Mouse (Mus musculus): ENCODE measurements at regions not wholly inside any gene's neighbourhood (a gene's known extent, or its start where the extent isn't known, plus 50 kb on each side); places are given as distances from the start of the nearest gene placed in this dataset.
A peak's percentile ranks its signal among the peaks of the same experiment; 100 is the strongest.

GRCm38 (mm10) chr5:111636969-111637368 is 96.8 kb upstream of the Gm26897 start:
- 44% methylated on average over 4 of the region's 4 CpGs for WGBS
- Histone ChIP-seq H3K4me2 (replicated peaks; ENCODE audit: low read depth) (no peak overlapping the region), H3K27ac (replicated peaks) (no peak overlapping the region), H3K4me3 (ENCODE audit: low read depth, low read length) (no peak overlapping the region), H3K27me3 (ENCODE audit: control insufficient read depth, insufficient read depth, low read length) (no peaks in the 10 kb centered on the region), H3K4me1 (replicated peaks; ENCODE audit: control insufficient read depth, insufficient read depth) (no peaks in the 10 kb centered on the region), H3K9me3 (ENCODE audit: control insufficient read depth, low read length) (no peaks in the 10 kb centered on the region), H3K9ac (ENCODE audit: low read length) (no peak overlapping the region), H3K36me3 (ENCODE audit: control insufficient read depth, insufficient read depth, low read length) (no peaks in the 10 kb centered on the region)
- ATAC-seq (ENCODE audit: low FRiP score, low TSS enrichment), result no peak
- TF ChIP-seq EP300 (optimal IDR thresholded peaks at IDR 0.05), result no peak
- no peak for TF ChIP-seq CTCF (IDR thresholded peaks at IDR 0.05; ENCODE audit: low read depth)
- DNase-seq (ENCODE audit: low spot score), result no peak

GRCm38 (mm10) chr5:111638306-111638705 is 95.4 kb upstream of the Gm26897 start:
- TF ChIP-seq CTCF (IDR thresholded peaks at IDR 0.05; ENCODE audit: low read depth) (no peak), EP300 (optimal IDR thresholded peaks at IDR 0.05) (no peak)
- Histone ChIP-seq H3K9ac (ENCODE audit: low read length) (no peak overlapping the region), H3K36me3 (ENCODE audit: control insufficient read depth, insufficient read depth, low read length) (no peaks in the 10 kb centered on the region), H3K27ac (replicated peaks) (no peak overlapping the region), H3K27me3 (ENCODE audit: control insufficient read depth, insufficient read depth, low read length) (no peaks in the 10 kb centered on the region), H3K4me1 (replicated peaks; ENCODE audit: control insufficient read depth, insufficient read depth) (no peaks in the 10 kb centered on the region), H3K9me3 (ENCODE audit: control insufficient read depth, low read length) (no peaks in the 10 kb centered on the region), H3K4me3 (ENCODE audit: low read depth, low read length) (no peak overlapping the region), H3K4me2 (replicated peaks; ENCODE audit: low read depth) (no peak overlapping the region)
- DNase-seq (ENCODE audit: low spot score) (no peak), ATAC-seq (ENCODE audit: low FRiP score, low TSS enrichment) (no peak)
- WGBS, result 71% methylated on average over 7 of the region's 7 CpGs

- Histone ChIP-seq H3K27me3 (ENCODE audit: control insufficient read depth, insufficient read depth, low read length) (no peaks in the 10 kb centered on the region), H3K4me2 (replicated peaks; ENCODE audit: low read depth) (peak overlapping the region; percentile 41), H3K4me1 (replicated peaks; ENCODE audit: control insufficient read depth, insufficient read depth) (no peaks in the 10 kb centered on the region), H3K36me3 (ENCODE audit: control insufficient read depth, insufficient read depth, low read length) (no peaks in the 10 kb centered on the region), H3K9me3 (ENCODE audit: control insufficient read depth, low read length) (no peaks in the 10 kb centered on the region), H3K4me3 (ENCODE audit: low read depth, low read length) (no peak overlapping the region), H3K9ac (ENCODE audit: low read length) (peak overlapping the region; percentile 31; the same call in 1 of the 2 replicates), H3K27ac (replicated peaks) (peak overlapping the region; percentile 53)
- no peak for DNase-seq (ENCODE audit: low spot score)
- peak; percentile 21; the same call in 1 of the 2 replicates for ATAC-seq (ENCODE audit: low FRiP score, low TSS enrichment)
- no peak for TF ChIP-seq EP300 (optimal IDR thresholded peaks at IDR 0.05)
- no peak for TF ChIP-seq CTCF (IDR thresholded peaks at IDR 0.05; ENCODE audit: low read depth)
- 5% methylated on average over 26 of the region's 29 CpGs for WGBS
These were observed 94.0 kb upstream of the Gm26897 start for GRCm38 (mm10) chr5:111639476-111640287.

GRCm38 (mm10) chr5:111640976-111641375 is 92.7 kb upstream of the Gm26897 start:
- 49% methylated on average over 7 of the region's 7 CpGs for WGBS
- no peak overlapping the region for H3K9ac ChIP-seq (ENCODE audit: low read length)
- no peak for TF ChIP-seq CTCF (IDR thresholded peaks at IDR 0.05; ENCODE audit: low read depth)
- no peak for TF ChIP-seq EP300 (optimal IDR thresholded peaks at IDR 0.05)
- no peaks in the 10 kb centered on the region for H3K27me3 ChIP-seq (ENCODE audit: control insufficient read depth, insufficient read depth, low read length)
- H3K4me3 ChIP-seq (ENCODE audit: low read depth, low read length), result no peak overlapping the region
- no peaks in the 10 kb centered on the region for H3K36me3 ChIP-seq (ENCODE audit: control insufficient read depth, insufficient read depth, low read length)
- DNase-seq (ENCODE audit: low spot score), result no peak
- no peak overlapping the region for H3K27ac ChIP-seq (replicated peaks)
- H3K4me1 ChIP-seq (replicated peaks; ENCODE audit: control insufficient read depth, insufficient read depth), result no peaks in the 10 kb centered on the region
- no peak for ATAC-seq (ENCODE audit: low FRiP score, low TSS enrichment)
- no peak overlapping the region for H3K4me2 ChIP-seq (replicated peaks; ENCODE audit: low read depth)
- H3K9me3 ChIP-seq (ENCODE audit: control insufficient read depth, low read length), result no peaks in the 10 kb centered on the region

- 82% methylated on average over 4 of the region's 4 CpGs for whole genome bisulfite sequencing
- H3K9ac ChIP-seq (ENCODE audit: low read length), result no peak overlapping the region
- no peaks in the 10 kb centered on the region for H3K27me3 ChIP-seq (ENCODE audit: control insufficient read depth, insufficient read depth, low read length)
- no peaks in the 10 kb centered on the region for H3K4me1 ChIP-seq (replicated peaks; ENCODE audit: control insufficient read depth, insufficient read depth)
- H3K36me3 ChIP-seq (ENCODE audit: control insufficient read depth, insufficient read depth, low read length), result no peaks in the 10 kb centered on the region
- H3K4me3 ChIP-seq (ENCODE audit: low read depth, low read length), result no peak overlapping the region
- TF ChIP-seq CTCF (IDR thresholded peaks at IDR 0.05; ENCODE audit: low read depth), result peak; percentile 47
- TF ChIP-seq EP300 (optimal IDR thresholded peaks at IDR 0.05), result no peak
- DNase-seq (ENCODE audit: low spot score), result no peak
- no peak overlapping the region for H3K4me2 ChIP-seq (replicated peaks; ENCODE audit: low read depth)
- H3K27ac ChIP-seq (replicated peaks), result no peak overlapping the region
- no peaks in the 10 kb centered on the region for H3K9me3 ChIP-seq (ENCODE audit: control insufficient read depth, low read length)
- ATAC-seq (ENCODE audit: low FRiP score, low TSS enrichment), result no peak
These were observed 92.0 kb upstream of the Gm26897 start for GRCm38 (mm10) chr5:111641685-111642084.

- TF ChIP-seq EP300 (optimal IDR thresholded peaks at IDR 0.05) (no peak), CTCF (IDR thresholded peaks at IDR 0.05; ENCODE audit: low read depth) (no peak)
- Histone ChIP-seq H3K36me3 (ENCODE audit: control insufficient read depth, insufficient read depth, low read length) (no peaks in the 10 kb centered on the region), H3K4me2 (replicated peaks; ENCODE audit: low read depth) (no peak overlapping the region), H3K4me3 (ENCODE audit: low read depth, low read length) (no peak overlapping the region), H3K9me3 (ENCODE audit: control insufficient read depth, low read length) (no peaks in the 10 kb centered on the region), H3K4me1 (replicated peaks; ENCODE audit: control insufficient read depth, insufficient read depth) (no peaks in the 10 kb centered on the region), H3K9ac (ENCODE audit: low read length) (no peak overlapping the region), H3K27me3 (ENCODE audit: control insufficient read depth, insufficient read depth, low read length) (no peaks in the 10 kb centered on the region), H3K27ac (replicated peaks) (no peak overlapping the region)
- WGBS, result 87% methylated on average over 2 of the region's 2 CpGs
- no peak for ATAC-seq (ENCODE audit: low FRiP score, low TSS enrichment)
- no peak for DNase-seq (ENCODE audit: low spot score)
These were observed 89.6 kb upstream of the Gm26897 start for GRCm38 (mm10) chr5:111644142-111644541.

Measured in stomach, postnatal 0 days (tissue).